Mouse (Mus musculus) urinary bladder, postnatal 4 days (tissue): ENCODE measurements at regions not wholly inside any gene's neighbourhood (a gene's known extent, or its start where the extent isn't known, plus 50 kb on each side); places are given as distances from the start of the nearest gene placed in this dataset.

ENCODE experiments used
- DNase-seq, 2 experiments: peaks; one replicate each; pipeline ENCODE4 v3.0.0; 2021 to 2022; ENCODE audit warnings: low spot score in 2 of 2

DNA sequence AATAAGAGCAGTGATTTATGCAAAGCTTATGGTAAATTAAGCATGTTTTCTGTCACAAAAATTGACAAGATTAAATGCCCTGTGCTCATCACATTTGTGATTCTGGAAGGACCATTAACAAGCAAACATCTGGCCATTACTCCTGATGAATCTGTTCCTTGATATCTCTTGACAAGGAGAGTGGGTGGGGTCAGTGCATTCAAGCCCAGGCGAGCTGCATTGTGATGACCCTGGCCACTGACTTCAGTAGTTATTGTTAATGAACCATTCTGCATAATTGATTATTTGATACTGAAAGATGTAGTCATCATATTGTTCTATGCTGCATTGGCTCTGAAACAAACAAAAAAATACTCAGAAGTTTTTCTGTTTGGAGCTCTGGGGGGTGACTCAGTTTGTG lies 115.4 kb upstream of the Prmt6 start:
- no peak for DNase-seq

- DNase-seq, result no peak
Observed at GRCm38 (mm10) chr3:110361900-110362299, 111.1 kb upstream of the Prmt6 start.

DNA sequence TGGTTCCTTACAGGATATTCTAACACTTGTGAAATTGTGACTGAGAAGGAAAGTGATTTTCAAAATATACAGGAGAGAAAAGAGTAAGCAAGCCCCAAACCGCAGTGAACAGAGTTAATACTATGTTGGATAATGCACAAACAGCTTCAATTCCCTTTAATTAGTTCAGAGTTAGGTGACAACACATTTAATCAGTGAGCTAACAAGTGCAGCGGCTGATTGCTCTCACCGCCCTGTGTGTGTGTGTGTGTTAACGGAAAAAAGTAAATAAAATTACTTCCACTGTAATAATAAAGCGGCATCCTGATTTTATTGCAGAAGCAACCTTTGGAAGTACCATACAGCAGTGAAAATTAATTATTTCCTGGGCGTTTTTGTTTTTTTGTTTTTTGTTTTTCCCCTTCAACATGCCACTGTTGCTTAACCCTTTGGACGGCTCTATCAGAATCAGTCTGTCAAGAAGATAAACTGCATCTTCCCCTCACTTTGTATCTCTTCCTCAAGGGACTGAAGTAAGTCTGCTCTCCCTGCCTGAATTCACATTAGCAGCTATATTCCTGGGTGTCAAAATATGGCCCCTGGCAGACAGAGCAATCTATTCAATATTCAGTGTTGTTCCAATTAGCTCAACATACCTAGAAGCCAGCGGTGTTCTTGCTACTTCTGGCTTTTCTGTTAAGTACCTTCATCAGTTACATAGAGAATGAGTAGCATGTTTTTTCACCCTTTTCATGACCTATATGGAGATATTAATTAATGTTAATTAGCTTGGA lies 106.2 kb upstream of the Prmt6 start:
- DNase-seq, result no peak

DNA sequence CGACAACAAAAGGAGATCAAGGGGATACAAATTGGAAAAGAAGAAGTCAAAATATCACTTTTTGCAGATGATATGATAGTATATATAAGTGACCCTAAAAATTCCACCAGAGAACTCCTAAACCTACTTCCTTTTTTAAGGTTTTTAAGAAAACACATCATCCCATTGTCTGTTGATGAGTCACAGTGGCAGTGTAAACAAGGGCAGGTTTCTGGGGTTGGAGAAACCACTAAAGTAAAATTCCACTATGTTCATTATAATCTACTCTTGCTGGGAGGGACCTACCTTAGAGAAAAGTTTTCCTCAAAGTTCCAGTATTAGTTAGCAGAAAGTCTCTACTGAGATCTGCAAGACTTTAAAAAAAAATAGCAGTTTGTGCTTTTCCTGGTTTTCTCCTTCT lies 102.9 kb upstream of the Prmt6 start:
- DNase-seq, result no peak

GRCm38 (mm10) chr3:110350075-110350474 lies 99.3 kb upstream of the Prmt6 start:
- DNase-seq, result no peak

DNA sequence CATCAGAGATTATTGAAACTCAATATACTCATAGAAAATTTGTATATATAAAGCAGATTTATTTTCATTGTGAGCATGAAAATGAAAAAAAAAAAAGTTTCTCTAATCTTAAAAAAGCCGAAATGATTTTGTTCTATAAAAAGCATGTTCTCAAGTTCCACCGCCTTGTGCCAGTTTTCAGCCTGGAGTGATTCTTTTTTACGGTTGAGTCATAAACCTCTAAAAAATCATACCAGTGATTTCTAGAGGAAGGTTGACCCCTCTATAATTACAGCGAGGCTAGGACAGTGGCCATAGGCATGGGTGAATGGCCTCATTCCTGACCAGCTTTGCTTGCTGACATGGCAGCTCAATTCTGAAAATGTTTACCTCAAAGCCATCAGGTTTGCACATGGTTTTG lies 98.6 kb upstream of the Prmt6 start:
- no peak for DNase-seq

- peak in 1 of 2 experiments; percentile 18 for DNase-seq
Observed at GRCm38 (mm10) chr3:110344846-110345245, 94.0 kb upstream of the Prmt6 start.

GRCm38 (mm10) chr3:110340067-110340466 lies 89.3 kb upstream of the Prmt6 start:
- no peak for DNase-seq

DNA sequence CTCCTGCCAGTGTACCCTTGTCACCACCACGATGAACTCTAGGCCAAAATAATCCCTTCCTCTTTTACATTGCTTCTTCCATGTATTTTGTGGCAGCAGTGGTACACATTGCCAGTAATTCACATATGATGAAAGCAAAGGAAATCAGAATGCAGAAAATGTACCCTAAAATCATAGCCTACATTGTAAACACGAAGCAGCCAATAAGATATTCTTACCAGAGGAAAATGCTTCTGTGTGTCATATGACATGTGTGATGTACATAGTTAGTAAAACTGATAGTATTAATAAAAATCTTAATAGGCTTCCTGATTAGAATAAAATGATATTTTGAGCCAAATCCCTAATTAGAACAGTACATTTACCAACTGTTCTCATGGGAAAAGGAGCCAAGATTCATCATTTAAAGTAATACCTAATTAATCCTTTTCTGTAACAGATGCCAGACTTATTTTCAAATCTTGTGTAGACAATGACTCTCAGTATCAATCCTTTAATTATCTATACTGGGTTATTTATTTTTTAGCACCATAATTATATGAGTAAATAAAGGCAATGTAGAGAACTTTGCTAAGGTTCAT lies 88.3 kb upstream of the Prmt6 start:
- no peak for DNase-seq

DNA sequence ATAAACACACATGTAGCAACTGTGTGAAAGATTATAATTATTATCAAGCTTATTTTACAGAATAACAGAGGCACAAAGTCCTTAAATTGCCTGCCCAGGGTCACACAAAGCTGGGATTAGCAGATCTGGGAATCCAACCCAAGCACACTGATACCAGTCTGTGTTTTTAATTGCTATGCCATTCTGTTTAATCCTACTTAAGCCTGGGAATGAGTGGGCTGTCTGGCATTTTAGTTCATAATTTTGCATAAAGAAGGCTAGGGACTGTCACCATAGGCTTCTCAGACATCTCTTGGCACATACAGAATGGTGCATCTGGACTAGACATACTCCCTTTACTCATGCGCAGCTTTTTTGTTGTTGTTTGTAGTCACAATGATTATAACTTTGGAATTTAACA lies 78.4 kb upstream of the Prmt6 start:
- DNase-seq, result no peak

DNA sequence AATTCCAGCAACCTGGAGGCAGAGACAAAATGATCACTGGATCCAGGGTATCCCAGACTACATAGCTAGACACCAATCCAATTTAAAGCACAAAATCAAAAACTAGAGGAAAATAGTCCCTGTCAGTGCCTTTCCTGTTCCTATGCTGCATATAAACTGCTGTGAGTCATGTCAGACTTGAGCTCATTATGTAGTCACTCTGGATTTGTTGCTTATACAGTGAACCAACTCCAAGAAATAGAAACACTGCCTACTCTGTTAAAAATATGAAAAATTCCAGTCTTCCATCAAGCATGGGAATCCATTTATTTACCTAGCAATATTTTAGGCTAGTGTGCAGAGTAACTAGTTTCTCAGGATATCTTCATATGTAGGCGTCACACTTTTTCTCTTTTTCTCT lies 59.5 kb upstream of the Prmt6 start:
- DNase-seq, result no peak

- no peak for DNase-seq
Observed at GRCm38 (mm10) chr3:110303166-110303565, 52.4 kb upstream of the Prmt6 start.
